ENCODE assay signal across 9 mouse cellular contexts in genomic region chr10:41385506-41386221, GRCm38 (mm10).
DNase-seq lines count a peak whose midpoint lies in the region; ATAC-seq and TF ChIP-seq lines count a peak whose summit lies in the region.
"Had no signal": no experiment of that assay in that cellular context is flagged by ENCODE, and none has a peak within 500 bp of the region (broad histone marks: within the 10 kb centered on the region; RNA-seq: fewer than 3 reads in every experiment).

No protein-coding gene starts in this region.

- no peaks in the 10 kb centered on the region for H3K36me3 ChIP-seq in embryonic facial prominence, embryonic 14.5 days (ENCODE audit: control insufficient read depth, insufficient read depth, low read length)
- no peaks in the 10 kb centered on the region for H3K36me3 ChIP-seq in embryonic facial prominence, embryonic 10.5 days (replicated peaks)
- no peaks in the 10 kb centered on the region for H3K36me3 ChIP-seq in liver, embryonic 14.5 days (replicated peaks; ENCODE audit: control insufficient read depth, insufficient read depth, low read depth)
- H3K36me3 ChIP-seq in midbrain, embryonic 11.5 days (ENCODE audit: control insufficient read depth, insufficient read depth, low read length), result no peaks in the 10 kb centered on the region
- H3K36me3 ChIP-seq: midbrain, embryonic 12.5 days had no signal

- 68% methylated on average over 15 of the region's 15 CpGs for WGBS in embryonic facial prominence, embryonic 14.5 days
- WGBS in embryonic facial prominence, embryonic 10.5 days, result 78% methylated on average over 15 of the region's 15 CpGs
- 38% methylated on average over 15 of the region's 15 CpGs for WGBS in liver, embryonic 14.5 days (ENCODE audit: insufficient replicate concordance)
- WGBS in midbrain, embryonic 11.5 days, result 83% methylated on average over 15 of the region's 15 CpGs

- TF ChIP-seq CTCF in liver, embryonic 14.5 days (IDR thresholded peaks at IDR 0.05; ENCODE audit: low read depth), result no peak

- TF ChIP-seq EP300 in liver, embryonic 14.5 days (IDR thresholded peaks at IDR 0.05; ENCODE audit: low read depth), result no peak

- no peak overlapping the region for H3K4me2 ChIP-seq in embryonic facial prominence, embryonic 14.5 days (ENCODE audit: low read depth, low read length)
- no peak overlapping the region for H3K4me2 ChIP-seq in liver, embryonic 14.5 days (ENCODE audit: low read depth)
- no peak overlapping the region for H3K4me2 ChIP-seq in midbrain, embryonic 11.5 days
- H3K4me2 ChIP-seq: midbrain, embryonic 12.5 days had no signal

- H3K9ac ChIP-seq in embryonic facial prominence, embryonic 14.5 days (ENCODE audit: low read depth, low read length), result no peak overlapping the region
- no peak overlapping the region for H3K9ac ChIP-seq in liver, embryonic 14.5 days (replicated peaks)
- H3K9ac ChIP-seq in midbrain, embryonic 11.5 days (ENCODE audit: low read length), result no peak overlapping the region
- H3K9ac ChIP-seq: midbrain, embryonic 12.5 days had no signal

- no peak overlapping the region for H3K27ac ChIP-seq in embryonic facial prominence, embryonic 14.5 days (replicated peaks; ENCODE audit: low read depth, low read length)
- no peak overlapping the region for H3K27ac ChIP-seq in embryonic facial prominence, embryonic 10.5 days (replicated peaks)
- H3K27ac ChIP-seq in liver, embryonic 14.5 days, result no peak overlapping the region
- no peak overlapping the region for H3K27ac ChIP-seq in midbrain, embryonic 11.5 days (ENCODE audit: low read depth, low read length)
- H3K27ac ChIP-seq: midbrain, embryonic 12.5 days had no signal

- H3K27me3 ChIP-seq in embryonic facial prominence, embryonic 14.5 days (replicated peaks; ENCODE audit: control insufficient read depth, insufficient read depth, low read length), result no peaks in the 10 kb centered on the region
- H3K27me3 ChIP-seq in embryonic facial prominence, embryonic 10.5 days (replicated peaks; ENCODE audit: low read depth, poor library complexity, severe bottlenecking), result no peaks in the 10 kb centered on the region
- no peaks in the 10 kb centered on the region for H3K27me3 ChIP-seq in liver, embryonic 14.5 days (ENCODE audit: control insufficient read depth, insufficient read depth, low read length)
- H3K27me3 ChIP-seq in midbrain, embryonic 11.5 days (ENCODE audit: control insufficient read depth, insufficient read depth, low read length), result no peaks in the 10 kb centered on the region
- H3K27me3 ChIP-seq: midbrain, embryonic 12.5 days had no signal

- no peak for ATAC-seq in embryonic facial prominence, embryonic 14.5 days (ENCODE audit: low read depth)
- no peak for ATAC-seq in liver, embryonic 14.5 days (ENCODE audit: insufficient read depth)
- no peak for ATAC-seq in midbrain, embryonic 11.5 days (ENCODE audit: low FRiP score)

- no peaks in the 10 kb centered on the region for H3K4me1 ChIP-seq in embryonic facial prominence, embryonic 14.5 days (ENCODE audit: control insufficient read depth, insufficient read depth, low read length)
- no peaks in the 10 kb centered on the region for H3K4me1 ChIP-seq in embryonic facial prominence, embryonic 10.5 days
- H3K4me1 ChIP-seq in liver, embryonic 14.5 days (replicated peaks; ENCODE audit: control insufficient read depth in 2 of 2, insufficient read depth in 2 of 2, low read length in 1 of 2), result 0 out of 4 replicates have a peak, but pooled peaks cover 0 to 2% of the 10 kb centered on the region in 2 experiments
- H3K4me1 ChIP-seq in midbrain, embryonic 11.5 days (ENCODE audit: control insufficient read depth, insufficient read depth, low read length), result no peaks in the 10 kb centered on the region
- H3K4me1 ChIP-seq: midbrain, embryonic 12.5 days had no signal

- peak; percentile 29 for DNase-seq in embryonic facial prominence, embryonic 14.5 days (ENCODE audit: low spot score)
- no peak for DNase-seq in embryonic facial prominence, embryonic 10.5 days (ENCODE audit: low spot score)
- peak; percentile 75 for DNase-seq in CD4-positive, CD25-positive, alpha-beta regulatory T cell, adult 2 months (ENCODE audit: low read depth, low spot score)
- DNase-seq in heart, adult 8-10 months (ENCODE audit: low spot score), result peak; percentile 41
- peak; percentile 20 to 44 (median 23) for DNase-seq in liver, embryonic 14.5 days (ENCODE audit: low read depth in 3 of 3, low spot score in 3 of 3)
- DNase-seq in spleen, postnatal 14 days (ENCODE audit: low spot score in 2 of 2), result peak; percentile 46 to 62
- no peak for DNase-seq in yolk sac, embryonic 10.5 days (ENCODE audit: low spot score)
- no peak for DNase-seq in midbrain, embryonic 11.5 days (ENCODE audit: low spot score, missing footprints)

- H3K4me3 ChIP-seq in embryonic facial prominence, embryonic 14.5 days (ENCODE audit: low read depth, low read length), result no peak overlapping the region
- H3K4me3 ChIP-seq in embryonic facial prominence, embryonic 10.5 days, result no peak overlapping the region
- no peak overlapping the region for H3K4me3 ChIP-seq in liver, embryonic 14.5 days (ENCODE audit: insufficient read depth in 1 of 2, low read depth in 2 of 2, low read length in 2 of 2)
- H3K4me3 ChIP-seq in midbrain, embryonic 11.5 days (ENCODE audit: low read depth, low read length), result no peak overlapping the region
- H3K4me3 ChIP-seq: midbrain, embryonic 12.5 days had no signal

- no peaks in the 10 kb centered on the region for H3K9me3 ChIP-seq in embryonic facial prominence, embryonic 14.5 days (ENCODE audit: control insufficient read depth, low read length)
- H3K9me3 ChIP-seq in embryonic facial prominence, embryonic 10.5 days, result no peaks in the 10 kb centered on the region
- no peaks in the 10 kb centered on the region for H3K9me3 ChIP-seq in liver, embryonic 14.5 days (ENCODE audit: control insufficient read depth, low read length)
- no peaks in the 10 kb centered on the region for H3K9me3 ChIP-seq in midbrain, embryonic 11.5 days (ENCODE audit: control insufficient read depth, low read length)
- H3K9me3 ChIP-seq: midbrain, embryonic 12.5 days had no signal

Comparison
In these comparisons a context has a peak if more than half of its experiments do, and no peak if none do; other contexts are left out.
1. DNase-seq: peak in embryonic facial prominence, embryonic 14.5 days (single experiment), CD4-positive, CD25-positive, alpha-beta regulatory T cell, adult 2 months (single experiment), heart, adult 8-10 months (single experiment), liver, embryonic 14.5 days (3 of 3) and spleen, postnatal 14 days (2 of 2); none in embryonic facial prominence, embryonic 10.5 days (single experiment), yolk sac, embryonic 10.5 days (single experiment) and midbrain, embryonic 11.5 days (single experiment).